Mouse (Mus musculus) limb, embryonic 12.5 days (tissue): Measurements from ENCODE around the gene Sptlc2. TPM values are rescaled to one million over a fixed set of nuclear protein-coding genes. Genes with fewer than 3 reads are reported as not detected.

Source experiments
- ATAC-seq: fragments of 200-750 bp; cut with Nextera tagmentation; 2 replicates; pipeline ENCODE4 v1.8.0; 2017; ENCODE audit warnings: low read depth, moderate TSS enrichment; ENCODE audit not compliant: insufficient number of reproducible peaks, insufficient read depth, low FRiP score, low TSS enrichment
- H3K27ac ChIP-seq: fragments of 300-500 bp; sonication (generic); 2 replicates; pipeline ENCODE4 v1.5.1; 2016; ENCODE audit warnings: mild to moderate bottlenecking, moderate library complexity
- H3K27me3 ChIP-seq: fragments of 300-500 bp; sonication (generic); 2 replicates; pipeline ENCODE4 v1.6.1; 2016; ENCODE audit warnings: mild to moderate bottlenecking, moderate library complexity
- H3K36me3 ChIP-seq: fragments of 300-500 bp; sonication (generic); 2 replicates; pipeline ENCODE4 v1.6.1; 2016; ENCODE audit warnings: mild to moderate bottlenecking, moderate library complexity
- H3K4me1 ChIP-seq: fragments of 300-500 bp; sonication (generic); replicated peaks from 2 replicates; pipeline ENCODE4 v1.6.1; 2016
- H3K4me2 ChIP-seq: fragments of 300-500 bp; sonication (generic); 2 replicates; pipeline ENCODE4 v1.6.1; 2016; ENCODE audit warnings: mild to moderate bottlenecking, moderate library complexity
- H3K4me3 ChIP-seq: fragments of 300-500 bp; sonication (generic); replicated peaks from 2 replicates; pipeline ENCODE4 v1.5.1; 2016; ENCODE audit warnings: mild to moderate bottlenecking
- H3K9ac ChIP-seq: fragments of 300-500 bp; sonication (generic); replicated peaks from 2 replicates; pipeline ENCODE4 v1.6.1; 2016; ENCODE audit warnings: mild to moderate bottlenecking, moderate library complexity
- H3K9me3 ChIP-seq: fragments of 300-500 bp; sonication (generic); 2 replicates; pipeline ENCODE4 v1.6.1; 2016; ENCODE audit warnings: mild to moderate bottlenecking, moderate library complexity
- WGBS: fragments of 180-500 bp; shearing (Covaris S2); methylation state at CpG from one replicate; pipeline ENCODE4 v1.1.7; 2016; 5-methylcytosine and 5-hydroxymethylcytosine counted together
- microRNA-seq: library from miRNA; unstranded; fragments of <30 nt; microRNA quantifications from one replicate; pipeline ENCODE4, GENCODE M21; 2017
- polyA plus RNA-seq: library from polyadenylated mRNA; unstranded; fragments of >200 nt; fragmentation: Nextera tagmentation; extraction: Ambion mirVana; gene quantifications from 2 replicates; pipeline ENCODE4 v1.2.1, GENCODE M21; 2016

Sptlc2 gene
- polyA plus RNA-seq, 1 experiment from 2014 or later: 64.6 TPM

GRCm38 (mm10) chr12:87274853-87275831, 113.0 kb downstream of the Sptlc2 start:
- no peak for ATAC-seq
- H3K36me3 ChIP-seq: peaks cover 67% of the 10 kb centered on the region
- no peak overlapping the region for H3K27ac ChIP-seq
- H3K4me3 ChIP-seq: no peak overlapping the region
- no peak overlapping the region for H3K4me2 ChIP-seq
- H3K4me1 ChIP-seq: peaks cover 10% of the 10 kb centered on the region
- H3K9me3 ChIP-seq: no peaks in the 10 kb centered on the region
- H3K27me3 ChIP-seq: no peaks in the 10 kb centered on the region
- WGBS: 92% methylated on average over 9 of the region's 9 CpGs
- no peak overlapping the region for H3K9ac ChIP-seq

- Histone ChIP-seq H3K4me2 (peak overlapping the region; percentile 81), H3K36me3 (peaks cover 57% of the 10 kb centered on the region), H3K9me3 (no peaks in the 10 kb centered on the region), H3K27ac (no peak overlapping the region), H3K9ac (peak overlapping the region; percentile 73), H3K4me3 (peak overlapping the region; percentile 77), H3K27me3 (no peaks in the 10 kb centered on the region), H3K4me1 (peaks cover 13% of the 10 kb centered on the region)
- no peak for ATAC-seq
- WGBS: 29% methylated on average over 4 of the region's 4 CpGs
Measured at GRCm38 (mm10) chr12:87267682-87268081, 120.5 kb downstream of the Sptlc2 start.

GRCm38 (mm10) chr12:87266827-87267603, 121.1 kb downstream of the Sptlc2 start:
- Histone ChIP-seq H3K9me3 (no peaks in the 10 kb centered on the region), H3K4me2 (peak overlapping the region; percentile 81), H3K9ac (peak overlapping the region; percentile 73), H3K36me3 (peaks cover 56% of the 10 kb centered on the region), H3K27me3 (no peaks in the 10 kb centered on the region), H3K27ac (peak overlapping the region; percentile 94), H3K4me1 (peaks cover 13% of the 10 kb centered on the region), H3K4me3 (peak overlapping the region; percentile 77)
- WGBS: under 1% methylated on average over 31 of the region's 31 CpGs
- ATAC-seq: peak; percentile 71

- peak; percentile 97 for ATAC-seq
- no peaks in the 10 kb centered on the region for H3K9me3 ChIP-seq
- H3K27ac ChIP-seq: peak within 1 kb of the TSS; percentile 94
- no peaks in the 10 kb centered on the region for H3K27me3 ChIP-seq
- H3K9ac ChIP-seq: peak within 1 kb of the TSS; percentile 73
- peaks cover 13% of the 10 kb centered on the region for H3K4me1 ChIP-seq
- under 1% methylated on average over 31 of the region's 31 CpGs for WGBS
- peak within 1 kb of the TSS; percentile 77 for H3K4me3 ChIP-seq
- peaks cover 56% of the 10 kb centered on the region for H3K36me3 ChIP-seq
- peak within 1 kb of the TSS; percentile 81 for H3K4me2 ChIP-seq
Measured at GRCm38 (mm10) chr12:87266108-87266826, 121.9 kb downstream of the Sptlc2 start, which contains the start of the genes Vipas39 and Ahsa1. TSS of gene Vipas39 (minus strand) at chr12:87266256. TSS of gene Ahsa1 (plus strand) at chr12:87266479.

- Histone ChIP-seq H3K9ac (peak overlapping the region; percentile 73), H3K27ac (peak overlapping the region; percentile 94; the same call in 1 of the 2 replicates), H3K4me3 (peak overlapping the region; percentile 77), H3K27me3 (no peaks in the 10 kb centered on the region), H3K4me2 (peak overlapping the region; percentile 81), H3K4me1 (peaks cover 13% of the 10 kb centered on the region), H3K9me3 (no peaks in the 10 kb centered on the region), H3K36me3 (peaks cover 55% of the 10 kb centered on the region)
- ATAC-seq: no peak
- WGBS: 23% methylated on average over 11 of the region's 11 CpGs
Measured at GRCm38 (mm10) chr12:87265444-87265843, 122.7 kb downstream of the Sptlc2 start.

- Histone ChIP-seq H3K27me3 (no peaks in the 10 kb centered on the region), H3K36me3 (peaks cover 81% of the 10 kb centered on the region), H3K4me3 (no peak overlapping the region), H3K4me2 (no peak overlapping the region), H3K4me1 (0 out of 2 replicates have a peak, but pooled peaks cover 3% of the 10 kb centered on the region), H3K27ac (no peak overlapping the region), H3K9ac (no peak overlapping the region), H3K9me3 (no peaks in the 10 kb centered on the region)
- 96% methylated on average over 8 of the region's 8 CpGs for WGBS
- no peak for ATAC-seq
Measured at GRCm38 (mm10) chr12:87260562-87260961, 127.6 kb downstream of the Sptlc2 start.

- H3K9ac ChIP-seq: no peak overlapping the region
- no peaks in the 10 kb centered on the region for H3K27me3 ChIP-seq
- H3K36me3 ChIP-seq: peaks cover 93% of the 10 kb centered on the region
- H3K4me2 ChIP-seq: no peak overlapping the region
- 92% methylated on average over 5 of the region's 5 CpGs for WGBS
- no peaks in the 10 kb centered on the region for H3K9me3 ChIP-seq
- H3K4me1 ChIP-seq: no peaks in the 10 kb centered on the region
- no peak for ATAC-seq
- no peak overlapping the region for H3K4me3 ChIP-seq
- H3K27ac ChIP-seq: no peak overlapping the region
Measured at GRCm38 (mm10) chr12:87256629-87257028, 131.5 kb downstream of the Sptlc2 start.

Small RNAs within 50 kb of the gene (microRNA-seq; reads per million reads assigned to microRNA genes)
- not detected for gene Gm47293
- 18.4 reads per million, percentile 32 among the genes with 10 or more reads in this experiment for gene Mir3068

Other genes with a start within 250 kb of the Sptlc2 start
- gene Gstz1, start 241.2 kb downstream of the Sptlc2 start, polyA plus RNA-seq: 29.1 and 30.0 TPM in 2 replicates
- 16.4 and 17.2 TPM in 2 replicates for gene Pomt2, start 240.4 kb downstream of the Sptlc2 start, polyA plus RNA-seq
- gene Samd15, start 188.6 kb downstream of the Sptlc2 start, polyA plus RNA-seq: 0.73 and 2.6 TPM in 2 replicates
- gene Tmed8, start 187.9 kb downstream of the Sptlc2 start, polyA plus RNA-seq: 3.8 and 4.2 TPM in 2 replicates
- 0.99 and 1.2 TPM in 2 replicates for gene Noxred1, start 149.6 kb downstream of the Sptlc2 start, polyA plus RNA-seq
- gene Vipas39, start 122.1 kb downstream of the Sptlc2 start, polyA plus RNA-seq: 53.9 and 55.1 TPM in 2 replicates
- 224 and 227 TPM in 2 replicates for gene Ahsa1, start 121.9 kb downstream of the Sptlc2 start, polyA plus RNA-seq
- gene Ism2, start 88.7 kb downstream of the Sptlc2 start, polyA plus RNA-seq: 1.7 and 1.9 TPM in 2 replicates
- gene Slirp, start 55.5 kb upstream of the Sptlc2 start, polyA plus RNA-seq: 330 and 347 TPM in 2 replicates
- 76.7 and 77.5 TPM in 2 replicates for gene Alkbh1, start 55.7 kb upstream of the Sptlc2 start, polyA plus RNA-seq
- gene Snw1, start 83.9 kb upstream of the Sptlc2 start, polyA plus RNA-seq: 152 and 161 TPM in 2 replicates
- not detected in 2 replicates for gene Gm5788, start 106.4 kb upstream of the Sptlc2 start, polyA plus RNA-seq
- gene Gm8300, start 126.0 kb upstream of the Sptlc2 start, polyA plus RNA-seq: not detected in 2 replicates
- gene Oog1, start 214.3 kb upstream of the Sptlc2 start, polyA plus RNA-seq: not detected in 2 replicates
- gene Gm4027, start 230.5 kb upstream of the Sptlc2 start, polyA plus RNA-seq: not detected in 2 replicates